Mouse (Mus musculus) left cerebral cortex, postnatal 25 days (tissue): ENCODE data around the gene Evpl. TPM values are rescaled to one million over a fixed set of nuclear protein-coding genes. Genes with fewer than 3 reads are reported as not detected.

ENCODE experiments used
- DNase-seq, 2 experiments: peaks; one replicate each; pipeline ENCODE4 v3.0.0; 2022; ENCODE audit warnings: low spot score in 2 of 2, mixed read lengths in 1 of 2
- intact Hi-C: fragments of 180-260 bp; cut with DNase I; formaldehyde crosslinking; loops from one replicate; pipeline ENCODE4 v1.15.1; 2025
- total RNA-seq, 2 experiments: library from RNA; stranded (reverse); gene quantifications; 2 replicates each; pipeline ENCODE4 v1.2.3; 2021

Evpl gene
- total RNA-seq, 2 experiments from 2014 or later: 0.92 to 1.1 TPM

DNA sequence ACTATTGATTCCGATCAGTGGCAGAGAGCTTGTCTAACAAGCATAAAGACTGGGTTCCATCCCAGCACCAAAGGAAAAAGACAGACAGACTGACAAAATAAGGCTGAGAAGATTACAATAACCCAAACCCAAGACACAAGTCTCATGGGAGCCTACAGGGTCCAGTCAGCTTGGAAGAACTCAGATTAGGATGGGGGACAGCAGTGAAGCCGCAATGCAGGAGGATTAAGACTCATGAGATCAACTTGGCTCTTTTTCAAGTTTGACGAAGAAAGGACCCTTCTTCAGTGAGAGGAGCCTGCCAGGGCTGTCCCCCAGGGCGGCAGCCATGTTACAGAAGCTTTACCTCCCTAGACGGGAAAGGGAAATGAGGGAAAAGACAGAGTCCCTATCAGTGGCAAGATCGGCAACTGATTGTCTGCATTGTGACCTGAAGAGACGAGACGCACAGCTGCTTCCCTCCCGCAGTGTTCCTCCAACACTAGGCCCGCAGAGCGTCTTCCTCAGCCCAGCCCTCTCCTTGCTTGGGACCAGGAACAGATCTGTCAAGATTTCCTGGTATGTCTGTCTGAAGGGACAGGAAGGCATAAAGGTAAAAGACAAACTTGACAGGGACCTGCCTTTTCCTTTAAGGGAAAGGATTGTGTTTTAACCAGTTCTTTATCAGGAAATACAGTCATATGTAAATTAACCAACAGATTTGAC, 50.5 kb downstream of the Evpl start:
- intact Hi-C loops: no loop called here
- DNase-seq: no peak

- DNase-seq: no peak
Measured at GRCm38 (mm10) chr11:116186360-116186759, 51.5 kb downstream of the Evpl start.

GRCm38 (mm10) chr11:116185836-116186235, 52.0 kb downstream of the Evpl start:
- peak in 1 of 2 experiments; percentile 58 for DNase-seq
- intact Hi-C loops: no loop called here

More at GRCm38 (mm10) chr11:116186360-116186759, 51.5 kb downstream of the Evpl start:
- intact Hi-C loops: no loop called here

- peak in 1 of 2 experiments; percentile 37 for DNase-seq
- intact Hi-C loops: no loop called here
Measured at GRCm38 (mm10) chr11:116178411-116179121, 59.3 kb downstream of the Evpl start.

DNA sequence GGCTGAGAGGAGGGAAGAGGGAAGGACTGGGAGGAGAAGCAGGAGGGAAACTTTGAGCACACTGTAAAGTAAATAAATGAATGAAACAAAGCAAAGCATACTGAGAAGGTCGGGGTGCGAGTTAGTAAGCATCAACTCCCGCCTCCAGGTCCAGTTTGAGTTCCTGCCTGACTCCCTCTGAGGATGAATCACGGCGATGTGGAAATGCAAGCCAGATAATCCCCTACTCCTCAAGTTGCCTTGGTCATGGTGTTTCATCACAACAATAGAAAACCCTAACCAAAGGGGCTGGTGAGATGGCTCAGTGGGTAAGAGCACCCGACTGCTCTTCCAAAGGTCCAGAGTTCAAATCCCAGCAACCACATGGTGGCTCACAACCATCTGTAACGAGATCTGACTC, 61.9 kb downstream of the Evpl start:
- intact Hi-C loops: no loop called here
- no peak for DNase-seq

- intact Hi-C loops: no loop called here
- no peak for DNase-seq
Measured at GRCm38 (mm10) chr11:116174775-116175448, 63.0 kb downstream of the Evpl start.

DNA sequence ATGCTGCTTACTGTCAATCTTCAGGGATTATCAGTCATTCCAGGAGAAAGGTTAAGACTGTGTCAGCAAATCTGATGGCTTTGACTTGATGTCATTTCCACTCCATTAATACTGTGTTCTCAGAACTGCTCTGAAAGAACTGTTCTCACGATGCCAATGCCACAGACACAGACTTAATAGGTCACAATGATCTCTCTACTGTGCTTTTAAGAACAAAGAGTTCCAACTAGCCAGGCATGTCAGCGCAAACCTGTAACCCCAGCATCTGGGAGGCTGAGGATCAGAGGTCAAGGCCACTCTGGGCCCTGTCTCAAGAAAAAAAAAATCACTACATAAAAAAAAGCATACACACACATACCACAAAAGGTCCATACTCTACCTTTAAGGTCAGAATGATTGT, 65.9 kb downstream of the Evpl start:
- DNase-seq: no peak
- intact Hi-C loops: no loop called here

Other genes starting within 250 kb of the Evpl start
- gene Galk1, start 225.4 kb downstream of the Evpl start, total RNA-seq: 10 to 100 TPM; 14.7 to 18.7 TPM
- 100 to 1,000 TPM; 225 to 260 TPM for gene H3f3b, start 210.1 kb downstream of the Evpl start, total RNA-seq
- 10 to 100 TPM; 20.7 to 21.7 TPM for gene Unk, start 207.8 kb downstream of the Evpl start, total RNA-seq
- 1 to 10 TPM in 1 of 2 experiments, under 1 TPM in 1; 0.82 to 1.0 TPM for gene Unc13d, start 160.1 kb downstream of the Evpl start, total RNA-seq
- gene Wbp2, start 151.1 kb downstream of the Evpl start, total RNA-seq: 100 to 1,000 TPM; 342 to 363 TPM
- 1 to 10 TPM; 7.0 to 7.4 TPM for gene Trim47, start 110.9 kb downstream of the Evpl start, total RNA-seq
- gene Trim65, start 106.9 kb downstream of the Evpl start, total RNA-seq: 1 to 10 TPM; 7.0 to 7.1 TPM
- gene Mrpl38, start 99.2 kb downstream of the Evpl start, total RNA-seq: 10 to 100 TPM; 53.0 to 53.8 TPM
- 10 to 100 TPM; 72.8 to 82.1 TPM for gene Fbf1, start 69.9 kb downstream of the Evpl start, total RNA-seq
- 10 to 100 TPM; 40.6 to 42.4 TPM for gene Ten1, start 39.2 kb downstream of the Evpl start, total RNA-seq
- 100 to 1,000 TPM; 110 to 111 TPM for gene Acox1, start 39.0 kb downstream of the Evpl start, total RNA-seq
- 10 to 100 TPM; 65.8 to 69.8 TPM for gene Srp68, start 36.1 kb upstream of the Evpl start, total RNA-seq
- gene Galr2, start 42.9 kb upstream of the Evpl start, total RNA-seq: not detected
- gene Exoc7, start 69.2 kb upstream of the Evpl start, total RNA-seq: 10 to 100 TPM; 95.7 to 97.4 TPM
- 1 to 10 TPM; 4.8 to 6.3 TPM for gene Foxj1, start 97.3 kb upstream of the Evpl start, total RNA-seq
- gene Rnf157, start 175.0 kb upstream of the Evpl start, total RNA-seq: 100 to 1,000 TPM; 252 to 278 TPM
- gene Ubald2, start 196.0 kb upstream of the Evpl start, total RNA-seq: 10 to 100 TPM; 31.3 to 33.7 TPM
- gene Qrich2, start 228.2 kb upstream of the Evpl start, total RNA-seq: not detected